Mouse (Mus musculus) stomach, postnatal 0 days (tissue): Measurements from ENCODE around the gene Banp. TPM values are rescaled to one million over a fixed set of nuclear protein-coding genes. Genes with fewer than 3 reads are reported as not detected.

Experiments
- ATAC-seq: fragments of 200-750 bp; cut with Nextera tagmentation; 2 replicates; pipeline ENCODE4 v1.8.0; 2017; ENCODE audit not compliant: low FRiP score, low TSS enrichment
- DNase-seq: peaks from one replicate; pipeline ENCODE4 v3.0.0-alpha.2; 2016; ENCODE audit warnings: low spot score
- H3K27ac ChIP-seq: fragments of 300-500 bp; sonication (generic); replicated peaks from 2 replicates; pipeline ENCODE4 v1.5.1; 2014; ENCODE audit warnings: mild to moderate bottlenecking, control low read depth
- H3K27me3 ChIP-seq: fragments of 300-500 bp; sonication (generic); 2 replicates; pipeline ENCODE4 v1.6.1; 2014; ENCODE audit warnings: low read length; ENCODE audit not compliant: control insufficient read depth, insufficient read depth
- H3K36me3 ChIP-seq: fragments of 300-500 bp; sonication (generic); 2 replicates; pipeline ENCODE4 v1.6.1; 2014; ENCODE audit warnings: low read length, mixed read lengths; ENCODE audit not compliant: control insufficient read depth, insufficient read depth
- H3K4me1 ChIP-seq: fragments of 300-500 bp; sonication (generic); replicated peaks from 2 replicates; pipeline ENCODE4 v1.6.1; 2014; ENCODE audit warnings: antibody characterized with exemption; ENCODE audit not compliant: control insufficient read depth, insufficient read depth
- H3K4me2 ChIP-seq: fragments of 300-500 bp; sonication (generic); replicated peaks from 2 replicates; pipeline ENCODE4 v1.6.1; 2014; ENCODE audit warnings: low read depth, mild to moderate bottlenecking, control low read depth, moderate library complexity
- H3K4me3 ChIP-seq: fragments of 300-500 bp; sonication (generic); 2 replicates; pipeline ENCODE4 v1.5.1; 2014; ENCODE audit warnings: low read depth, low read length, control low read depth
- H3K9ac ChIP-seq: fragments of 300-500 bp; sonication (generic); 2 replicates; pipeline ENCODE4 v1.6.1; 2014; ENCODE audit warnings: mild to moderate bottlenecking, low read length, control low read depth, mixed read lengths
- H3K9me3 ChIP-seq: fragments of 300-500 bp; sonication (generic); 2 replicates; pipeline ENCODE4 v1.6.1; 2016; ENCODE audit warnings: low read length; ENCODE audit not compliant: control insufficient read depth
- CTCF ChIP-seq: IDR thresholded peaks from 2 replicates; pipeline ENCODE4 v1.5.1; 2016; ENCODE audit warnings: antibody characterized with exemption, low read depth, mild to moderate bottlenecking, moderate library complexity
- EP300 ChIP-seq: optimal IDR thresholded peaks from 2 replicates; pipeline ENCODE3; 2016; ENCODE audit warnings: antibody characterized with exemption
- WGBS: fragments of 180-500 bp; shearing (Covaris S2); extraction: QIAGEN DNeasy Blood & Tissue Kit; methylation state at CpG from one replicate; pipeline ENCODE4 v1.1.7; 2014; 5-methylcytosine and 5-hydroxymethylcytosine counted together
- polyA plus RNA-seq: library from polyadenylated mRNA; unstranded; fragments of >200 nt; fragmentation: Nextera tagmentation; extraction: Ambion mirVana; gene quantifications from 2 replicates; pipeline ENCODE4 v1.2.1, GENCODE M21; 2015

The Banp gene
- polyA plus RNA-seq, 1 experiment from 2014 or later: 9.0 TPM

- TF ChIP-seq EP300: no peak
- no peak for TF ChIP-seq CTCF
- 62% methylated on average over 10 of the region's 10 CpGs for WGBS
Measured at GRCm38 (mm10) chr8:121954981-121955555, 5.5 kb downstream of the Banp start.

DNA sequence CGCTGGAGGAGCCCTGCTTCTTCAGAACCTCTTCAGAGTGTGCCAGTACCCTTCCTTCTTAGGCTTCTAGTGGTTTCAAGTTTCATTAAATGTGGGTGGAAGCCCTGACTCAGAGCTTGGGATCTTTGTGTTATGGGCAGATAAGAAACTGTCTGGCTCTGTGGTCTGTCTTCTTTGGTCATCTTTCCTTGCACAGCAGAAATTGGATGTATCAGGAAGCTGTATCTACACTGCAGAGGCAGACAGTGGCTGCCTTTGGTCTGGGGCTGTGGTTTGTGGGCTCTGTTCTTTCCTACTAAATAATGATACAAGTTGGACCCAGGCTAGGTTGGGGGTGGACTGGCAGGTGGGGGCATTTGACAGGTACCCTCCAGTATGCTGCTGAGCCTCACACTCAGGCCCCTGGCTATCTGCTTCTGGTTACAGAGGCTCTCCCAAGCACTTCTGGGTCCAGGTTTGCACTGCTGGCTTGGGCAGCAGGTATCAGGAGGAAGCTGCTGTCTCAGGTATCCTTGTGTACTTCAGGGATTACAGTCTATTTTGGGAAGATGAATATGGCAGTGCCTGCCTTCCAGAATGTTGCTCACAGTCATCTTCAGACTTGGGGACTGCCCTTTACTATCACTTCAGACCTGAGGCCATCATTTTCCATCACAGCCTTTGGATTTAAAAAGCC is 6.4 kb downstream of the Banp start:
- H3K4me2 ChIP-seq: no peak overlapping the region
- no peak for ATAC-seq
- no peak for DNase-seq
- H3K27ac ChIP-seq: no peak overlapping the region
- TF ChIP-seq CTCF (no peak), EP300 (no peak)
- no peaks in the 10 kb centered on the region for H3K9me3 ChIP-seq
- no peak overlapping the region for H3K4me3 ChIP-seq
- no peaks in the 10 kb centered on the region for H3K27me3 ChIP-seq
- H3K9ac ChIP-seq: no peak overlapping the region
- H3K4me1 ChIP-seq: no peaks in the 10 kb centered on the region
- H3K36me3 ChIP-seq: no peaks in the 10 kb centered on the region
- WGBS: 63% methylated on average over 1 of the region's 1 CpGs

More at GRCm38 (mm10) chr8:121954981-121955555, 5.5 kb downstream of the Banp start:
- no peaks in the 10 kb centered on the region for H3K4me1 ChIP-seq
- H3K9me3 ChIP-seq: no peaks in the 10 kb centered on the region
- no peak overlapping the region for H3K9ac ChIP-seq
- H3K27me3 ChIP-seq: no peaks in the 10 kb centered on the region
- H3K4me3 ChIP-seq: no peak overlapping the region
- H3K36me3 ChIP-seq: no peaks in the 10 kb centered on the region
- H3K4me2 ChIP-seq: no peak overlapping the region
- no peak overlapping the region for H3K27ac ChIP-seq
- ATAC-seq: no peak
- DNase-seq: no peak

- no peak overlapping the region for H3K27ac ChIP-seq
- DNase-seq (no peak), ATAC-seq (no peak)
- no peak overlapping the region for H3K4me2 ChIP-seq
- H3K9me3 ChIP-seq: no peaks in the 10 kb centered on the region
- H3K36me3 ChIP-seq: no peaks in the 10 kb centered on the region
- 83% methylated on average over 1 of the region's 1 CpGs for WGBS
- no peak overlapping the region for H3K9ac ChIP-seq
- no peak overlapping the region for H3K4me3 ChIP-seq
- no peaks in the 10 kb centered on the region for H3K4me1 ChIP-seq
- no peaks in the 10 kb centered on the region for H3K27me3 ChIP-seq
- no peak for TF ChIP-seq EP300
- no peak for TF ChIP-seq CTCF
Measured at GRCm38 (mm10) chr8:121958395-121958794, 8.8 kb downstream of the Banp start.

DNA sequence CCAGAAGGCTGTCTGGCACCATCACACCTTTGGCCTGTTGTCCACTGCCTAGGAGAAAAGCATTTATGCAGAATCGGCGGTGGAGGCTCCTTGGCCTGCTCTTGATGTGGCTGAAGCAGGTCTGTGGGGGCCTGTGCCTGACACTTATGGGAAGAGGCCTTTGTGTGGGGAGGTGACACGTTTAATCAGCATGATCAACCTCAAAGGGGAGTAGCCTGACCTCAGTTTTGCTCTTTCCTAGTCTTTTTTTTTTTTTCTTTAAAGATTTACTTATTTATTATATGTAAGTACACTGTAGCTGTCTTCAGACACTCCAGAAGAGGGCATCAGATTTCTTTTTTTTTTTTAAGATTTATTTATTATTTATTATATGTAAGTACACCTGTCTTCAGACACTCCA is 13.3 kb downstream of the Banp start:
- no peaks in the 10 kb centered on the region for H3K27me3 ChIP-seq
- 80% methylated on average over 3 of the region's 3 CpGs for WGBS
- peaks cover 9% of the 10 kb centered on the region for H3K4me1 ChIP-seq
- H3K27ac ChIP-seq: no peak overlapping the region
- no peak for ATAC-seq
- H3K9ac ChIP-seq: no peak overlapping the region
- no peaks in the 10 kb centered on the region for H3K36me3 ChIP-seq
- H3K9me3 ChIP-seq: no peaks in the 10 kb centered on the region
- H3K4me3 ChIP-seq: no peak overlapping the region
- no peak overlapping the region for H3K4me2 ChIP-seq
- TF ChIP-seq CTCF: no peak
- no peak for DNase-seq

- no peaks in the 10 kb centered on the region for H3K9me3 ChIP-seq
- no peaks in the 10 kb centered on the region for H3K36me3 ChIP-seq
- TF ChIP-seq CTCF (peak; percentile 46), EP300 (no peak)
- WGBS: 80% methylated on average over 8 of the region's 8 CpGs
- ATAC-seq: no peak
- H3K4me2 ChIP-seq: no peak overlapping the region
- H3K27ac ChIP-seq: no peak overlapping the region
- no peaks in the 10 kb centered on the region for H3K27me3 ChIP-seq
- no peak overlapping the region for H3K4me3 ChIP-seq
- DNase-seq: no peak
- no peak overlapping the region for H3K9ac ChIP-seq
- H3K4me1 ChIP-seq: peaks cover 9% of the 10 kb centered on the region
Measured at GRCm38 (mm10) chr8:121964716-121965512, 15.4 kb downstream of the Banp start.

DNA sequence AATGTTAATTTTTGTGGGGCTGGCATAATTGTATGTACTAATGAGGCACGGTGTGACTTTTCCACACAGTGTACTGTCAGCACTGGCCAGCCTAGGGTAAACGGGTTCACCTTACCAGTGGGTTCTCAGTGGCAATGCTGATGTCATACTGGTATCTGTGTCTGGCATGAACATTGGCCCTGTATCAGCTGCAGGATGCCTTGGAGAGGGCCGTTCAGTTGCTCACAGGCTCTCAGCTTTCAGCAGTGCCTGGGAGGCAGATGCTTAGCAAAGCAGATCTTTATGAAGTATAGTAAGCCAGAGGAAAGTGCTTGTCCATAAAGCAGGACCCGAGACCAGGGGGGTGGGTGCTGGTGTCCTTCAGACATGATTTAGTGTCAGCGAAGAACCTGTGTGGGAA is 16.6 kb downstream of the Banp start:
- H3K9ac ChIP-seq: no peak overlapping the region
- H3K4me2 ChIP-seq: no peak overlapping the region
- H3K27ac ChIP-seq: no peak overlapping the region
- H3K27me3 ChIP-seq: no peaks in the 10 kb centered on the region
- no peak overlapping the region for H3K4me3 ChIP-seq
- no peaks in the 10 kb centered on the region for H3K36me3 ChIP-seq
- TF ChIP-seq CTCF: no peak
- no peak for TF ChIP-seq EP300
- no peaks in the 10 kb centered on the region for H3K9me3 ChIP-seq
- peaks cover 9% of the 10 kb centered on the region for H3K4me1 ChIP-seq
- DNase-seq: no peak
- no peak for ATAC-seq
- WGBS: 67% methylated on average over 5 of the region's 5 CpGs
